Mouse (Mus musculus): ENCODE measurements around the gene 9530077C05Rik. TPM values are rescaled to one million over a fixed set of nuclear protein-coding genes. Genes with fewer than 3 reads are reported as not detected.
"Not testable (repeated sequence)": the region's sequence is repeated elsewhere in the genome, so short reads cannot be mapped to it uniquely, and the experiment has no call there.

The 9530077C05Rik gene
- polyA plus RNA-seq, 1 experiment: 1.2 TPM

DNA sequence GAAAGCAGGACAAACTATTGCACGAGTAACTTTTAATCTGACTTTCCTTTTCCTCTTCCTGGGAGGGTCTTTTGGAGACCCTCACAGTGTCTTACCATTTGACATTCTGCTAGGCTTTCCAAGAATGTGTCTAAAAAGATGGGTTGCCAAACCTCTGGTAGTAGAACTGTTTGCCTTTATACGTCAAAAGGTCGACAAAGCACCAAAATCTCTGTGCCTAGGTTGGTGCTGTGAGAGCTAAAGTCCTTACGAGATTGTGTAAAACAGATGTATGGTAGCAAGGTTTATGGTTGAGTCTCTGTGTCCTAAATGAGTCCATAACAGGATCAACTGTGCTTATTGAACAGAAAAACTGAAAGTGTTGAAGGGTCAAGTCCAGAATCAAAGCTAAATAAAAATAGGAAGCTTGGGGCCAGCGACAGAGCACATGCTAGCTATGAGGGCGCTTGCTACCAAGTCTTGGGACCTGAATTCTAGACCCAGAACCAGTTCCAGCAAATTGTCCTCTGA is 21.5 kb upstream of the 9530077C05Rik start:
- 50% methylated on average over 6 of the region's 6 CpGs for WGBS
- H3K4me1 ChIP-seq (ENCODE audit: control insufficient read depth, insufficient read depth, low read length): no peaks in the 10 kb centered on the region
- no peak overlapping the region for H3K4me3 ChIP-seq (replicated peaks; ENCODE audit: extremely low read depth, low read depth, low read length)

DNA sequence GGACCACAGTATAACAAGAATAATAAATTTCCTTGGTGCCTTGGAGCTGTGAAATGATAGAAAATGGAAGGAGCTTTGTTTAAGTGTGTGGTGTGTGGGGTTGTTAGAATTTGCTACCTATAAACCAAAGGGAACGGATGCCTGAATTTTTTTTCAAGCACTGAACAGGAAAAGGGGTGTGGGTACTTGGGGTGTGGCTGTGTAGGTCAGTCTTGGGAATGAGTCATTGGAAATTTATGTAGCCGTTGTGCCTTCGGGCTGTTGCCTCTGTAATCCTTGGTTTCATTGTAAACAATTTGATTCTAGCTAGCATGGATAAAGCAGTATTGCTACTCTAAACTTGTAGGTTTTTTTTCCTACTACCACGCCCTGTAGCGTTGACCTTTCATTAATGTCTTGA is 20.9 kb upstream of the 9530077C05Rik start:
- H3K4me3 ChIP-seq (replicated peaks; ENCODE audit: extremely low read depth, low read depth, low read length): no peak overlapping the region
- no peak for TF ChIP-seq POLR2A (IDR thresholded peaks at IDR 0.05; ENCODE audit: borderline replicate concordance, extremely low read depth, low read depth, low read length)
- TF ChIP-seq CTCF (IDR thresholded peaks at IDR 0.05; ENCODE audit: insufficient read depth, low read length): no peak
- no peak for DNase-seq
- WGBS: 50% methylated on average over 5 of the region's 5 CpGs
- H3K4me1 ChIP-seq (ENCODE audit: control insufficient read depth, insufficient read depth, low read length): no peaks in the 10 kb centered on the region

More for the DNA sequence above, 21.5 kb upstream of the 9530077C05Rik start:
- DNase-seq: no peak
- TF ChIP-seq CTCF (IDR thresholded peaks at IDR 0.05; ENCODE audit: insufficient read depth, low read length) (no peak), POLR2A (IDR thresholded peaks at IDR 0.05; ENCODE audit: borderline replicate concordance, extremely low read depth, low read depth, low read length) (no peak)

DNA sequence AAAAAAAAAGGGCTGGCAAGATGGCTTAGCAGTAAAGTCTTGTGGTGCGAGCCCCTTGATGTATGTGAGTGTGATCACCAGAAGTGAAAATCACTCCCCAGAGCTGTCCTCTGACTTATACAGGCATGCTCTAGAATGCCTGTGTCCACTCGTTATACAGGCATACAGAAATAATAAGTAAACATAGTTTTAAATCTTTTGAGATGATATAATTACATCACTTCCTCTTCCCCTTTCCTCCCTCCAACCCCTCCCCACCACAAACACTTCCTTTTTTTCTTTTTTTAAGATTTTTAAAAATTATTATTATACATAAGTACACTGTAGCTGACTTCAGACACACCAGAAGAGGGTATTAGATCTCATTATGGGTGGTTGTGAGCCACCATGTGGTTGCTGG is 16.6 kb upstream of the 9530077C05Rik start:
- no peak for DNase-seq
- H3K4me3 ChIP-seq (replicated peaks; ENCODE audit: extremely low read depth, low read depth, low read length): no peak overlapping the region
- TF ChIP-seq CTCF (IDR thresholded peaks at IDR 0.05; ENCODE audit: insufficient read depth, low read length) (no peak), POLR2A (IDR thresholded peaks at IDR 0.05; ENCODE audit: borderline replicate concordance, extremely low read depth, low read depth, low read length) (no peak)
- WGBS: 70% methylated on average over 2 of the region's 2 CpGs
- no peaks in the 10 kb centered on the region for H3K4me1 ChIP-seq (ENCODE audit: control insufficient read depth, insufficient read depth, low read length)

DNA sequence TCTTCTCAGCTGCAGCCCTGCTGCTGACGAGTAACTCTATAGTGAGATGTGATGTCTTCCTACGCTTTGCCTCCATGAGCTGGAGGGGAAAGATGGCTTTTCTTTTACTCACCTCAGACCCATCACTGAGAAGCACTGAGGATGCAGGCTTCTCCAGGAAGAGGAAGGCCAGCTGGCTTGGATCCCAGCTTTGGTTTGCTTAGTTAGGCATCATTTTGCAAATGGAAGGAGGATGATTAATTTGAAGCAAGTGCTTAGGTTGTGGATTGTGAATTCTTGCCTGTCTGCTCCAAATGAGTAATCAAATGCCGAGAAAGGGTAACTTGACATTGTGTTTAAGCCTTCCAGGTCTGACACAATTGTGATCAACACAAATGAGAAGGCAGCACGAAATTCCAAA is 12.3 kb upstream of the 9530077C05Rik start:
- TF ChIP-seq CTCF (IDR thresholded peaks at IDR 0.05; ENCODE audit: insufficient read depth, low read length) (no peak), POLR2A (IDR thresholded peaks at IDR 0.05; ENCODE audit: borderline replicate concordance, extremely low read depth, low read depth, low read length) (no peak)
- no peaks in the 10 kb centered on the region for H3K4me1 ChIP-seq (ENCODE audit: control insufficient read depth, insufficient read depth, low read length)
- 48% methylated on average over 4 of the region's 4 CpGs for WGBS
- no peak overlapping the region for H3K4me3 ChIP-seq (replicated peaks; ENCODE audit: extremely low read depth, low read depth, low read length)
- DNase-seq: no peak

DNA sequence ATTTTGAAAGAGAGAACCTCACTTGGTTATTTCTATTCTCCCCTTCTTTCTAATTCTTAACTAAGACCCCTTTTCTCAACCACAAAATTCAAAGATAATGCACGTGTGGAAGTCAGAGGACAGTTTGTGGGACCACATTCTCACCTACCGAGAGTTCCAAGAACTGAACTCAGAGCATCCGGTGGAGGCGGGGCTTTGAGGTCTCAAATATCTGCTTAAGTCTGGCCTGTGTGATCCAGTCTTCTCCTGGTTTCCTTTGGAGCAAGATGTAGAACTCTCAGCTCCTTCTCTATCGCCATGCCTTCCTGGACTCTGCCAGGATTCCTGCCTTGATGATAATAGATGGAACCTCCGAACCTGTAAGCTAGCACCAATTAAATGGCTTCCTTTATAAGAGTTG is 9.3 kb upstream of the 9530077C05Rik start:
- no peaks in the 10 kb centered on the region for H3K4me1 ChIP-seq (ENCODE audit: control insufficient read depth, insufficient read depth, low read length)
- TF ChIP-seq POLR2A (IDR thresholded peaks at IDR 0.05; ENCODE audit: borderline replicate concordance, extremely low read depth, low read depth, low read length) (no peak), CTCF (IDR thresholded peaks at IDR 0.05; ENCODE audit: insufficient read depth, low read length) (no peak)
- WGBS: 84% methylated on average over 6 of the region's 6 CpGs
- no peak overlapping the region for H3K4me3 ChIP-seq (replicated peaks; ENCODE audit: extremely low read depth, low read depth, low read length)
- DNase-seq: no peak

DNA sequence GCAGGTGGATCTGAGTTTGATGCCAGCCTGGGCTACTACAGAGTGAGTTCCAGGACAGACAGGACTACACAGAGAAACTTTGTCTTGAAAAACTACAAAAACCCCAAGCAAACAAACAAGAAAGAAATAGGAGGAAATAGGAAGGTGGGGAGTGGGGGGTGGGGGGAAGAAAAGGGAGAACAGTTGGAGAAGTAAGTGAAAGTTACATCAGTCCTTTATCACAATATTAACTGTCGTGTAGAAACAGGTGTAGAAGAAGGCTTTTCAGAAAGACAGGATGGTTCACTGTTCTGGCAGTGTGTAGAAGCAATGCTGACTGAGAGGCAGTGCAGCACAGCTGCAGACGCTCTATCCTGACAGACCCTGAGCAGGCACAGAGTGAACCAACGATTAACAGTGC is 8.3 kb upstream of the 9530077C05Rik start:
- Histone ChIP-seq H3K4me3 (replicated peaks; ENCODE audit: extremely low read depth, low read depth, low read length) (no peak overlapping the region), H3K4me1 (ENCODE audit: control insufficient read depth, insufficient read depth, low read length) (no peaks in the 10 kb centered on the region)
- 69% methylated on average over 3 of the region's 3 CpGs for WGBS
- no peak for DNase-seq
- TF ChIP-seq POLR2A (IDR thresholded peaks at IDR 0.05; ENCODE audit: borderline replicate concordance, extremely low read depth, low read depth, low read length) (no peak), CTCF (IDR thresholded peaks at IDR 0.05; ENCODE audit: insufficient read depth, low read length) (no peak)

DNA sequence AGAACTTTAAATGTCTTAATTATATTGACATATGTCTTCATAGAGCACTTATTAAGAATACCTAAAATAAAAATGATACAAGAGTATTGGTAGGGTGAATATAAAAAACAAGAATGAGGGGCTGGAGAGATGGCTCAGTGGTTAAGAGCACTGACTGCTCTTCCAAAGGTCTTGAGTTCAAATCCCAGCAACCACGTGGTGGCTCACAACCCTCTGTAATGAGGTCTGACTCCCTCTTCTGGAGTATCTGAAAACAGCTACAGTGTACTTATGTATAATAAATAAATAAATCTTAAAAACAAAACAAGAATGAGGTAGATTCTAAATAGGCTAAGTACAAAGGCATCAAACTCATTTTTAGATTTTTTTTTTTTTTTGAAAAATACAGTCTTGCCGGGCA is 7.8 kb upstream of the 9530077C05Rik start:
- not testable (repeated sequence) for H3K4me1 ChIP-seq (ENCODE audit: control insufficient read depth, insufficient read depth, low read length); DNase-seq; H3K4me3 ChIP-seq (replicated peaks; ENCODE audit: extremely low read depth, low read depth, low read length)
- 62% methylated on average over 2 of the region's 2 CpGs for WGBS

DNA sequence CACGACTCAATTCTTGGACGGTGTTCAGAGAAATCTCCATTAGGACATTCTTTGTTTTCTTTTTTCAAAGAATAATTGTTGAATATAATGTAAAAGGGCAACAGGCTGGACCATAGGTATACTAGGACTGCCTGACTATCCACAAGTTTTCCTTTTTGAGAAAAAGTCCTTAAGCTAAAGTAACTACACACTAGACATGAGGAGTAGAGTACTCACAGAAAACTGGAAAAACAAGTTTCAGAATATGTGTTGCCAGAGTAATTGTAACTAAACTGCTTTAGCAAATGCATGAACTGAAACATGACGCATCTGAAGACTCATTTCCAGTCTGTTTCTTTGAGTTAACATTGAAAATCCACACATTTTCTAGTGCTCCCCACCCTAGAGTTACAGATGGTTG is 5.9 kb upstream of the 9530077C05Rik start:
- H3K4me1 ChIP-seq (ENCODE audit: control insufficient read depth, insufficient read depth, low read length): no peaks in the 10 kb centered on the region
- no peak overlapping the region for H3K4me3 ChIP-seq (replicated peaks; ENCODE audit: extremely low read depth, low read depth, low read length)
- WGBS: 46% methylated on average over 3 of the region's 3 CpGs
- TF ChIP-seq POLR2A (IDR thresholded peaks at IDR 0.05; ENCODE audit: borderline replicate concordance, extremely low read depth, low read depth, low read length) (no peak), CTCF (IDR thresholded peaks at IDR 0.05; ENCODE audit: insufficient read depth, low read length) (no peak)
- no peak for DNase-seq

DNA sequence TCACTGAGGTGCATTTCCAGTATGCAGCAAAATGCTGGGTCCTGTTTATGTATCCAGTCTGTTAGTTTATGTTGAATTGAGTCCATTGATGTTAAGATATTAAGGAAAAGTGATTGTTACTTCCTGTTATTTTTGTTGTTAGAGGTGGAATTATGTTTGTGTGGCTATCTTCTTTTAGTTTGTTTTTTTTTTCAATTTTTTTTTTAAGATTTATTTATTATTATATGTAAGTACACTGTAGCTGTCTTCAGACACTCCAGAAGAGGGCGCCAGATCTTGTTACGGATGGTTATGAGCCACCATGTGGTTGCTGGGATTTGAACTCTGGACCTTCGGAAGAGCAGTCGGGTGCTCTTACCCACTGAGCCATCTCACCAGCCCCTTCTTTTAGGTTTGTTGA is 3.7 kb upstream of the 9530077C05Rik start:
- not testable (repeated sequence) for H3K4me1 ChIP-seq (ENCODE audit: control insufficient read depth, insufficient read depth, low read length); H3K4me3 ChIP-seq (replicated peaks; ENCODE audit: extremely low read depth, low read depth, low read length); DNase-seq
- 81% methylated on average over 3 of the region's 4 CpGs for WGBS

DNA sequence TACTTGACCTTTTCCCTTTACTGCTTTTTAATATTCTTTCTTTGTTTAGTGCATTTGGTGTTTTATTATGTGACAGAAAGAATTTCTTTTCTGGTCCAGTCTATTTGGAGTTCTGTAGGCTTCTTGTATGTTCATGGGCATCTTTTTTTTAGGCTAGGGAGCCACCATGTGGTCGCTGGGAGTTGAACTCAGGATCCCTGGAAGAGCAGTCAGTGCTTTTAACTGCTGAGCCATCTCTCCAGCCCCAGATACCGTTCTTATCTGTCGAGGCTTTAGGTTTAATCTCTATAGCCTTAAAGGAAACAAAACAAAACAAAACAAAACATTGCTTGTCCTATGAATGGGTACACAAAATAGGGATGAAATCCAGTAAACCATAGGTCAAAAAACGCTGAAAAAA is 3.0 kb upstream of the 9530077C05Rik start:
- not testable (repeated sequence) for DNase-seq
- WGBS: 15% methylated on average over 4 of the region's 4 CpGs

DNA sequence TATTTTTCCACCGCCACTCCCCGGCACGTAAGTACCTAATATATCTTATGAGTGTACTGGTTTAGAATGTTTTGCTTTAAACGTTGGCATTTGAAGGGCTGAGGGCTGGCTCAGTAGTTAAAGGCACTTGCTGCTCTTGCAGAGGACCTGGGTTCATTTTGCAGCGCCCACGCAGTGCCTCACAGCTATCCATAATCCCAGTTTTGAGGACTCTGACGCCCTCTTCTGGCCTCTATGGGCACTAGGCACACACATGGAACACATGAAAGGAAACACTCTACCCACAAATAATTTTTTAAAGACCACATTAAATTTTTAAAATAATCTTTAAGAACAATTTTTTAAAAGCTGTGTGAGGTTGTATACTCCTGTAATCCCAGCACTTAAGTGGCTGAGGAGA is 1.8 kb upstream of the 9530077C05Rik start:
- H3K4me3 ChIP-seq (replicated peaks; ENCODE audit: extremely low read depth, low read depth, low read length): no peak overlapping the region
- no peaks in the 10 kb centered on the region for H3K4me1 ChIP-seq (ENCODE audit: control insufficient read depth, insufficient read depth, low read length)
- TF ChIP-seq CTCF (IDR thresholded peaks at IDR 0.05; ENCODE audit: insufficient read depth, low read length) (no peak), POLR2A (IDR thresholded peaks at IDR 0.05; ENCODE audit: borderline replicate concordance, extremely low read depth, low read depth, low read length) (no peak)
- WGBS: 67% methylated on average over 7 of the region's 7 CpGs
- DNase-seq: no peak

More for the DNA sequence above, 3.0 kb upstream of the 9530077C05Rik start:
- not testable (repeated sequence) for H3K4me3 ChIP-seq (replicated peaks; ENCODE audit: extremely low read depth, low read depth, low read length); H3K4me1 ChIP-seq (ENCODE audit: control insufficient read depth, insufficient read depth, low read length)

Data from lung, adult 2 months (tissue).